Mouse (Mus musculus): ENCODE results near the gene Atg7.
"Not testable (repeated sequence)": the region's sequence is repeated elsewhere in the genome, so short reads cannot be mapped to it uniquely, and the experiment has no call there.

Atg7 gene

GRCm38 (mm10) chr6:114875018-114875558, 232.2 kb downstream of the Atg7 start:
- DNase-seq (ENCODE audit: inconsistent age in 2 of 2, low spot score in 1 of 2), result peak; percentile 94 to 97

- DNase-seq (ENCODE audit: inconsistent age in 2 of 2, low spot score in 1 of 2), result peak in 1 of 2 experiments; percentile 54
Observed at GRCm38 (mm10) chr6:114876033-114876432, 233.1 kb downstream of the Atg7 start.

- DNase-seq (ENCODE audit: inconsistent age in 2 of 2, low spot score in 1 of 2), result no peak
Observed at GRCm38 (mm10) chr6:114876546-114876945, 233.6 kb downstream of the Atg7 start.

GRCm38 (mm10) chr6:114878841-114879520, 236.1 kb downstream of the Atg7 start:
- peak in 1 of 2 experiments; percentile 80 for DNase-seq (ENCODE audit: inconsistent age in 2 of 2, low spot score in 1 of 2)

GRCm38 (mm10) chr6:114880798-114881197, 237.9 kb downstream of the Atg7 start:
- DNase-seq (ENCODE audit: inconsistent age in 2 of 2, low spot score in 1 of 2), result no peak

GRCm38 (mm10) chr6:114882212-114882611, 239.3 kb downstream of the Atg7 start:
- peak in 1 of 2 experiments; percentile 37 for DNase-seq (ENCODE audit: inconsistent age in 2 of 2, low spot score in 1 of 2)

- DNase-seq (ENCODE audit: inconsistent age in 2 of 2, low spot score in 1 of 2), result peak in 1 of 2 experiments; percentile 39
Observed at GRCm38 (mm10) chr6:114882675-114883074, 239.8 kb downstream of the Atg7 start.

- DNase-seq (ENCODE audit: inconsistent age in 2 of 2, low spot score in 1 of 2), result peak; percentile 67 to 88
Observed at GRCm38 (mm10) chr6:114883261-114883740, 240.4 kb downstream of the Atg7 start.

- DNase-seq (ENCODE audit: inconsistent age in 2 of 2, low spot score in 1 of 2), result no peak
Observed at GRCm38 (mm10) chr6:114885129-114885528, 242.2 kb downstream of the Atg7 start.

- no peak for DNase-seq (ENCODE audit: inconsistent age in 2 of 2, low spot score in 1 of 2)
Observed at GRCm38 (mm10) chr6:114886012-114886411, 243.1 kb downstream of the Atg7 start.

- peak in 1 of 2 experiments; percentile 53 for DNase-seq (ENCODE audit: inconsistent age in 2 of 2, low spot score in 1 of 2)
Observed at GRCm38 (mm10) chr6:114886504-114887361, 243.8 kb downstream of the Atg7 start.

GRCm38 (mm10) chr6:114888922-114889321, 246.0 kb downstream of the Atg7 start:
- DNase-seq (ENCODE audit: inconsistent age in 2 of 2, low spot score in 1 of 2), result peak; percentile 93 to 94

GRCm38 (mm10) chr6:114889971-114890370, 247.1 kb downstream of the Atg7 start:
- not testable (repeated sequence) for DNase-seq (ENCODE audit: inconsistent age in 2 of 2, low spot score in 1 of 2)

GRCm38 (mm10) chr6:114890411-114891115, 247.7 kb downstream of the Atg7 start:
- peak; percentile 90 to 98 for DNase-seq (ENCODE audit: inconsistent age in 2 of 2, low spot score in 1 of 2)

- DNase-seq (ENCODE audit: inconsistent age in 2 of 2, low spot score in 1 of 2), result no peak
Observed at GRCm38 (mm10) chr6:114891272-114891671, 248.4 kb downstream of the Atg7 start.

- DNase-seq (ENCODE audit: inconsistent age in 2 of 2, low spot score in 1 of 2), result no peak
Observed at GRCm38 (mm10) chr6:114891771-114892170, 248.9 kb downstream of the Atg7 start.

GRCm38 (mm10) chr6:114892363-114892762, 249.5 kb downstream of the Atg7 start:
- DNase-seq (ENCODE audit: inconsistent age in 2 of 2, low spot score in 1 of 2), result peak in 1 of 2 experiments; percentile 78

- peak; percentile 81 to 87 for DNase-seq (ENCODE audit: inconsistent age in 2 of 2, low spot score in 1 of 2)
Observed at GRCm38 (mm10) chr6:114893427-114894209, 250.7 kb downstream of the Atg7 start.

- DNase-seq (ENCODE audit: inconsistent age in 2 of 2, low spot score in 1 of 2), result peak in 1 of 2 experiments; percentile 72
Observed at GRCm38 (mm10) chr6:114894548-114895106, 251.7 kb downstream of the Atg7 start.

GRCm38 (mm10) chr6:114895191-114895590, 252.3 kb downstream of the Atg7 start:
- no peak for DNase-seq (ENCODE audit: inconsistent age in 2 of 2, low spot score in 1 of 2)

All from adrenal gland, adult (tissue).